Mouse (Mus musculus) kidney, adult 2 months (tissue): Measurements from ENCODE around the gene Etl4.

Experiments used
- CTCF ChIP-seq: fragments of 200-500 bp; conservative IDR thresholded peaks from 2 replicates; pipeline ENCODE4 v1.5.1; 2011; ENCODE audit warnings: low read depth, mild to moderate bottlenecking, control low read depth, low read length, moderate library complexity, mixed read lengths; ENCODE audit not compliant: insufficient read depth, insufficient read length
- POLR2A ChIP-seq: fragments of 200-500 bp; IDR thresholded peaks from one replicate; pipeline ENCODE4 v1.6.1; 2011; ENCODE audit warnings: low read depth, low read length, control low read depth

DNA sequence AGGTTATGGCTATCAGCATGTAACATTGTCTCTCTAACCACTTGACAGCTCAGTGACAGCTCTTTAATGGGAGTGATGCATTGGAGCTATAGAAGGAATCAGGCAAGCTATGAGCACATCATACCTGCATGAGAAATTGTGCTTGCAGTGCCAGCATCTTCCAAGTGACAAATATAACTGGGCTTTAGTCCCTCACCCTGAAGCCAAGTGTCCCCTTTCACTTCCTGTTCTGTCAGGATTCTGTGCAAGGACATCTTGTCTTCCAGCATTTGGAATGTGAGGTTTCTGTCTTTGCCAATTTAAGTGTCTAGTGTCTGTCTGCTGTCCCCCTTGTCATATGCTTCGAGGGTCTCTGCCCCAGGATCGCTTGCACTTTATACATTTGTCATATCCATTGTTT, 693.1 kb downstream of the Etl4 start:
- no peak for TF ChIP-seq CTCF
- TF ChIP-seq POLR2A: no peak
